Mouse (Mus musculus) heart, postnatal 0 days (tissue): ENCODE results near the gene Mrln.

Experiments
- CTCF ChIP-seq: IDR thresholded peaks from 2 replicates; pipeline ENCODE4 v1.5.1; 2016; ENCODE audit warnings: antibody characterized with exemption, control low read depth, low read depth
- EP300 ChIP-seq: IDR thresholded peaks from 2 replicates; pipeline ENCODE4 v1.6.1; 2016; ENCODE audit warnings: antibody characterized with exemption, low read depth

GRCm38 (mm10) chr10:70173314-70173713, 31.1 kb upstream of the Mrln start:
- TF ChIP-seq EP300 (no peak), CTCF (peak; percentile 72)
